Mouse (Mus musculus): ENCODE data around the gene Gm45521. TPM values are rescaled to one million over a fixed set of nuclear protein-coding genes. Genes with fewer than 3 reads are reported as not detected.

Gene Gm45521
- 0.44 and 0.51 TPM in 2 replicates for polyA plus RNA-seq (2014; fragmentation: Nextera tagmentation; extraction: Ambion mirVana)

- ATAC-seq (ENCODE audit: low FRiP score) (no peak), DNase-seq (ENCODE audit: low spot score) (no peak)
- no peaks in the 10 kb centered on the region for H3K4me1 ChIP-seq (replicated peaks; ENCODE audit: control insufficient read depth, insufficient read depth, low read length)
- H3K9ac ChIP-seq, result no peak within 1 kb of the TSS
- H3K4me2 ChIP-seq (replicated peaks), result no peak within 1 kb of the TSS
- no peaks in the 10 kb centered on the region for H3K36me3 ChIP-seq (replicated peaks; ENCODE audit: control insufficient read depth, insufficient read depth)
- no peaks in the 10 kb centered on the region for H3K27me3 ChIP-seq (ENCODE audit: control insufficient read depth, insufficient read depth, low read length)
- H3K9me3 ChIP-seq (ENCODE audit: control insufficient read depth, low read length), result no peaks in the 10 kb centered on the region
- H3K4me3 ChIP-seq (replicated peaks; ENCODE audit: low read length), result no peak within 1 kb of the TSS
- no peak within 1 kb of the TSS for H3K27ac ChIP-seq
- 46% methylated on average over 9 of the region's 9 CpGs for WGBS
Measured at GRCm38 (mm10) chr14:7957049-7957448, at the start of gene Gm45521. Gm45521 (plus strand) TSS chr14:7957288.

GRCm38 (mm10) chr14:7909472-7909871 is 47.6 kb upstream of the Gm45521 start:
- WGBS, result 81% methylated on average over 10 of the region's 10 CpGs
- H3K27me3 ChIP-seq (ENCODE audit: control insufficient read depth, insufficient read depth, low read length), result no peaks in the 10 kb centered on the region
- ATAC-seq (ENCODE audit: low FRiP score) (no peak), DNase-seq (ENCODE audit: low spot score) (no peak)
- H3K36me3 ChIP-seq (replicated peaks; ENCODE audit: control insufficient read depth, insufficient read depth), result peaks cover 73% of the 10 kb centered on the region
- H3K9me3 ChIP-seq (ENCODE audit: control insufficient read depth, low read length), result no peaks in the 10 kb centered on the region
- H3K4me1 ChIP-seq (replicated peaks; ENCODE audit: control insufficient read depth, insufficient read depth, low read length), result no peaks in the 10 kb centered on the region
- H3K4me3 ChIP-seq (replicated peaks; ENCODE audit: low read length), result no peak overlapping the region
- no peak overlapping the region for H3K4me2 ChIP-seq (replicated peaks)
- H3K27ac ChIP-seq, result no peak overlapping the region
- H3K9ac ChIP-seq, result no peak overlapping the region

GRCm38 (mm10) chr14:7913842-7914241 is 43.2 kb upstream of the Gm45521 start:
- H3K4me3 ChIP-seq (replicated peaks; ENCODE audit: low read length), result no peak overlapping the region
- no peaks in the 10 kb centered on the region for H3K4me1 ChIP-seq (replicated peaks; ENCODE audit: control insufficient read depth, insufficient read depth, low read length)
- H3K9me3 ChIP-seq (ENCODE audit: control insufficient read depth, low read length), result no peaks in the 10 kb centered on the region
- ATAC-seq (ENCODE audit: low FRiP score), result no peak
- no peak for DNase-seq (ENCODE audit: low spot score)
- H3K36me3 ChIP-seq (replicated peaks; ENCODE audit: control insufficient read depth, insufficient read depth), result peaks cover 79% of the 10 kb centered on the region
- H3K27me3 ChIP-seq (ENCODE audit: control insufficient read depth, insufficient read depth, low read length), result no peaks in the 10 kb centered on the region
- WGBS, result 75% methylated on average over 7 of the region's 7 CpGs
- H3K27ac ChIP-seq, result no peak overlapping the region
- H3K4me2 ChIP-seq (replicated peaks), result no peak overlapping the region
- H3K9ac ChIP-seq, result no peak overlapping the region

GRCm38 (mm10) chr14:7914461-7914860 is 42.6 kb upstream of the Gm45521 start:
- no peaks in the 10 kb centered on the region for H3K4me1 ChIP-seq (replicated peaks; ENCODE audit: control insufficient read depth, insufficient read depth, low read length)
- no peak for ATAC-seq (ENCODE audit: low FRiP score)
- peaks cover 80% of the 10 kb centered on the region for H3K36me3 ChIP-seq (replicated peaks; ENCODE audit: control insufficient read depth, insufficient read depth)

DNA sequence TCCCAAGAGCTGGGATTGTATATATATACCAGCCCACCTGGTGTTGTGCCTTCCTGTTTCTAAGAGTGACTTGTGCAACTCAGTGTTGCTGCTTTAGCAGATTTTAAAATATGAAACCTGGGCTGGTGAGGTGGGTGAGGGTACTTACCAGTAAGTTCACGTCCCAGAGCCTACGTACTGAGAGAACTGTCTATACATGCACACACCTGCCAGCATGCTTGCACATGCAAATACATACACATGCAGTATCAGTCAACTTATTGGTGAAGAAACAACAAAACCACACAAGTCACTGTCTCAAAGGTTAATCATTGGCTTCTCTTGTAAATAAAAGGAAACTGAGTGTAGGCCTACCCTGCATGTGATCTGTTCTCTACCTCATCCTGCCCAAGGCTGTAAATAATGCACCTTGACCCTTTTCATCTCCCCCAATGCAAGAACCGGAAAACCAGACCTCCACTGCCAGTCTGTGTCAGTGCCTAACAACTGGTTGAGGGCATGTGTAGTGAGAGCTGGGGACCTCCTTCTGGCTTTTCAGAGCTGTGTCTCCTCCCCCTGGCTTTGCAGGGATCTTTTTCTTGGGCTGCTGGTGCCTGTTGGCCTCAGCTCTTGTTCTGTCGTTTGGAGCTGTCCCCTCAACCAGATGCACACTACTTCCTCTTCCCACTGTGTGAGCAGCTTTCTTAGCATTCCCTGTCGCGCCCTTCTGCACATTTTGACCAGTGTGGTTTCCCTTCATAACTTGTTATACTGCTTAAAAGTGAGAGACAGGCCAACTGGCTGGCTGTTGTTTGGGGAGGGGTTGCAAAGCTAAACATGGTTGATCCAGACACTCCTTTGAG is 38.7 kb upstream of the Gm45521 start:
- ATAC-seq (ENCODE audit: low FRiP score) (no peak), DNase-seq (ENCODE audit: low spot score) (no peak)
- no peak overlapping the region for H3K4me2 ChIP-seq (replicated peaks)
- no peak overlapping the region for H3K9ac ChIP-seq
- WGBS, result 79% methylated on average over 6 of the region's 6 CpGs
- H3K4me1 ChIP-seq (replicated peaks; ENCODE audit: control insufficient read depth, insufficient read depth, low read length), result no peaks in the 10 kb centered on the region
- no peak overlapping the region for H3K27ac ChIP-seq
- H3K27me3 ChIP-seq (ENCODE audit: control insufficient read depth, insufficient read depth, low read length), result no peaks in the 10 kb centered on the region
- H3K36me3 ChIP-seq (replicated peaks; ENCODE audit: control insufficient read depth, insufficient read depth), result peaks cover 89% of the 10 kb centered on the region
- no peaks in the 10 kb centered on the region for H3K9me3 ChIP-seq (ENCODE audit: control insufficient read depth, low read length)
- no peak overlapping the region for H3K4me3 ChIP-seq (replicated peaks; ENCODE audit: low read length)

More at GRCm38 (mm10) chr14:7914461-7914860, 42.6 kb upstream of the Gm45521 start:
- H3K27me3 ChIP-seq (ENCODE audit: control insufficient read depth, insufficient read depth, low read length), result no peaks in the 10 kb centered on the region
- no peak overlapping the region for H3K27ac ChIP-seq
- H3K4me2 ChIP-seq (replicated peaks), result no peak overlapping the region
- no peak overlapping the region for H3K4me3 ChIP-seq (replicated peaks; ENCODE audit: low read length)
- 84% methylated on average over 4 of the region's 4 CpGs for WGBS
- no peaks in the 10 kb centered on the region for H3K9me3 ChIP-seq (ENCODE audit: control insufficient read depth, low read length)
- H3K9ac ChIP-seq, result no peak overlapping the region
- no peak for DNase-seq (ENCODE audit: low spot score)

DNA sequence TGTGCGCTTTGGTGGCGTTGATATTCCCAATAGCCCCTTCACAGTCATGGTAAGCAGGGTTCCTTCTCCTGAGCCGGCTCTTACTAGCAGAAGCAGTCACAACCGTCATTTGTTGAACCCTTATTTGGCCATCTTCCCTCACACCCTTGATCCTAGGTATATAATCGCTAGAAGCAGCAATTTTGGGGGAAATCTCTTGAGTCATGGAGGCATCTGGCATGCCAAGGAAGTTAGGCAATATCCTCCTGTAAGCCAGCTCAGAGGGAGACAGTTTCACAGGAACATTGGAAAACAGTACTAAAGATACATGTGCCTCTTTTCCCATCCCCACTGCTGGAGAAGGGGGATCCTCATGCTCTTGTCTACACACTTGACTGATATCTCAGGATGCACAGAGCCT is 37.8 kb upstream of the Gm45521 start:
- H3K4me1 ChIP-seq (replicated peaks; ENCODE audit: control insufficient read depth, insufficient read depth, low read length), result no peaks in the 10 kb centered on the region
- H3K27me3 ChIP-seq (ENCODE audit: control insufficient read depth, insufficient read depth, low read length), result no peaks in the 10 kb centered on the region
- no peak overlapping the region for H3K4me2 ChIP-seq (replicated peaks)
- H3K9me3 ChIP-seq (ENCODE audit: control insufficient read depth, low read length), result no peaks in the 10 kb centered on the region
- DNase-seq (ENCODE audit: low spot score), result no peak
- no peak overlapping the region for H3K27ac ChIP-seq
- H3K4me3 ChIP-seq (replicated peaks; ENCODE audit: low read length), result no peak overlapping the region
- H3K36me3 ChIP-seq (replicated peaks; ENCODE audit: control insufficient read depth, insufficient read depth), result peaks cover 90% of the 10 kb centered on the region
- WGBS, result 94% methylated on average over 5 of the region's 5 CpGs
- no peak for ATAC-seq (ENCODE audit: low FRiP score)
- H3K9ac ChIP-seq, result no peak overlapping the region

GRCm38 (mm10) chr14:7919921-7920320 is 37.2 kb upstream of the Gm45521 start:
- H3K27ac ChIP-seq, result no peak overlapping the region
- H3K36me3 ChIP-seq (replicated peaks; ENCODE audit: control insufficient read depth, insufficient read depth), result peaks cover 88% of the 10 kb centered on the region
- no peaks in the 10 kb centered on the region for H3K4me1 ChIP-seq (replicated peaks; ENCODE audit: control insufficient read depth, insufficient read depth, low read length)
- WGBS, result 83% methylated on average over 4 of the region's 4 CpGs
- no peaks in the 10 kb centered on the region for H3K27me3 ChIP-seq (ENCODE audit: control insufficient read depth, insufficient read depth, low read length)
- DNase-seq (ENCODE audit: low spot score), result no peak
- H3K9me3 ChIP-seq (ENCODE audit: control insufficient read depth, low read length), result no peaks in the 10 kb centered on the region
- ATAC-seq (ENCODE audit: low FRiP score), result no peak
- H3K9ac ChIP-seq, result no peak overlapping the region
- no peak overlapping the region for H3K4me2 ChIP-seq (replicated peaks)
- H3K4me3 ChIP-seq (replicated peaks; ENCODE audit: low read length), result no peak overlapping the region

DNA sequence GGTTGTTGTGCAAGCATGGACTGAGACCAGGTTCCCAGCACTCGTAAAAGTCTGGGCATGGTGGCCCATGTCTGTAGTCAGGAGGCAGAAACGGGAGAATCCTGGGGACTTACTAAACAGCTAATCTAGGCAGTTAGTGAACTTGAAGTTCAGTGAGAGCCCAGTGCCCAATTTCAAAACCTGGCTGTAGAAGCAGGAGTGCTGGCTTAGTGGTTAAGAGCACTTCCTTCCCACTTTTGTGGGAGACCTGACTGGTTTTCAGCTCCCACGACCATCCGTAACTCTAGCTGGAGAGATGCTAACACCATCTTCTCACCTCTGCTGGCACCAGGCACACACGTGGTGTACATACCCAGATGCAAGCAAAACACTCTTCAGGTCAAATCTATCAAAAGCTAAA is 35.6 kb upstream of the Gm45521 start:
- no peak for ATAC-seq (ENCODE audit: low FRiP score)
- Histone ChIP-seq H3K4me2 (replicated peaks) (no peak overlapping the region), H3K27me3 (ENCODE audit: control insufficient read depth, insufficient read depth, low read length) (no peaks in the 10 kb centered on the region), H3K9ac (no peak overlapping the region), H3K9me3 (ENCODE audit: control insufficient read depth, low read length) (no peaks in the 10 kb centered on the region), H3K27ac (no peak overlapping the region), H3K36me3 (replicated peaks; ENCODE audit: control insufficient read depth, insufficient read depth) (peaks cover 89% of the 10 kb centered on the region), H3K4me1 (replicated peaks; ENCODE audit: control insufficient read depth, insufficient read depth, low read length) (no peaks in the 10 kb centered on the region), H3K4me3 (replicated peaks; ENCODE audit: low read length) (no peak overlapping the region)
- 89% methylated on average over 5 of the region's 5 CpGs for WGBS
- no peak for DNase-seq (ENCODE audit: low spot score)

- Histone ChIP-seq H3K27me3 (ENCODE audit: control insufficient read depth, insufficient read depth, low read length) (no peaks in the 10 kb centered on the region), H3K4me1 (replicated peaks; ENCODE audit: control insufficient read depth, insufficient read depth, low read length) (no peaks in the 10 kb centered on the region), H3K9me3 (ENCODE audit: control insufficient read depth, low read length) (no peaks in the 10 kb centered on the region), H3K27ac (no peak overlapping the region), H3K36me3 (replicated peaks; ENCODE audit: control insufficient read depth, insufficient read depth) (peaks cover 83% of the 10 kb centered on the region), H3K9ac (no peak overlapping the region), H3K4me2 (replicated peaks) (no peak overlapping the region), H3K4me3 (replicated peaks; ENCODE audit: low read length) (no peak overlapping the region)
- DNase-seq (ENCODE audit: low spot score) (no peak), ATAC-seq (ENCODE audit: low FRiP score) (no peak)
Measured at GRCm38 (mm10) chr14:7923635-7924034, 33.5 kb upstream of the Gm45521 start.

Data from hindbrain, embryonic 14.5 days (tissue).